Mouse (Mus musculus): ENCODE results near the gene Gm5580. TPM values are rescaled to one million over a fixed set of nuclear protein-coding genes. Genes with fewer than 3 reads are reported as not detected.
"Not testable (repeated sequence)": the region's sequence is repeated elsewhere in the genome, so short reads cannot be mapped to it uniquely, and the experiment has no call there.

The Gm5580 gene
- 1 to 10 TPM; 3.1 to 3.2 TPM for total RNA-seq (2021)

GRCm38 (mm10) chr6:116550841-116551240 lies at the start of gene Gm5580:
Gene Gm5580 (plus strand): TSS chr6:116551141.
- intact Hi-C loops (cut with DNase I); DNase-seq: not testable (repeated sequence)

- DNase-seq; intact Hi-C loops (cut with DNase I): not testable (repeated sequence)
These were observed 44.5 kb upstream of the Gm5580 start, which contains the start of gene Olfr212 for GRCm38 (mm10) chr6:116506302-116507003. Gene Olfr212 (plus strand): TSS chr6:116506516.

- no peak for DNase-seq
- intact Hi-C loops (cut with DNase I) = no loop called here
These were observed 36.1 kb upstream of the Gm5580 start for GRCm38 (mm10) chr6:116514832-116515231.

- intact Hi-C loops (cut with DNase I) = no loop called here
- no peak for DNase-seq
These were observed 12.8 kb upstream of the Gm5580 start, which contains the start of gene Olfr213 for GRCm38 (mm10) chr6:116538156-116538555. Gene Olfr213 (plus strand): TSS chr6:116538456.

- intact Hi-C loops (cut with DNase I) = no loop called here
- DNase-seq = no peak
These were observed 8.4 kb upstream of the Gm5580 start for GRCm38 (mm10) chr6:116542500-116542899.

- intact Hi-C loops (cut with DNase I) = no loop called here
- no peak for DNase-seq
These were observed 3.0 kb downstream of the Gm5580 start, which contains the start of gene Olfr214 for GRCm38 (mm10) chr6:116553935-116554334. Gene Olfr214 (plus strand): TSS chr6:116554235.

GRCm38 (mm10) chr6:116554952-116555351 lies 4.0 kb downstream of the Gm5580 start:
- intact Hi-C loops (cut with DNase I) = no loop called here
- no peak for DNase-seq

GRCm38 (mm10) chr6:116569834-116570233 lies 18.9 kb downstream of the Gm5580 start:
- intact Hi-C loops (cut with DNase I) = loop anchor here (5.0 kb wide), 2 partner anchors 143 to 153 kb away; no protein-coding TSS in a partner anchor
- peak; percentile 52 to 70 for DNase-seq

GRCm38 (mm10) chr6:116584095-116584494 lies 33.2 kb downstream of the Gm5580 start, which contains the start of gene Olfr215:
Gene Olfr215 (minus strand): TSS chr6:116584195.
- intact Hi-C loops (cut with DNase I) = no loop called here
- no peak for DNase-seq

GRCm38 (mm10) chr6:116600969-116601368 lies 50.0 kb downstream of the Gm5580 start:
- DNase-seq; intact Hi-C loops (cut with DNase I): not testable (repeated sequence)

Other genes starting within 250 kb of the Gm5580 start
- 10 to 100 TPM; 39.1 to 45.4 TPM for gene March8, start 213.1 kb upstream of the Gm5580 start, total RNA-seq (2021)
- gene Alox5, start 90.0 kb upstream of the Gm5580 start, total RNA-seq (2021) = 1 to 10 TPM; 4.3 to 4.6 TPM
- gene Olfr211, start 62.0 kb upstream of the Gm5580 start, total RNA-seq (2021) = not detected
- not detected for gene Olfr212, start 44.6 kb upstream of the Gm5580 start, total RNA-seq (2021)
- gene Olfr213, start 12.7 kb upstream of the Gm5580 start, total RNA-seq (2021) = not detected
- gene Olfr214, start 3.1 kb downstream of the Gm5580 start, total RNA-seq (2021) = not detected
- gene Olfr215, start 33.1 kb downstream of the Gm5580 start, total RNA-seq (2021) = not detected
- 10 to 100 TPM; 33.9 to 38.5 TPM for gene Zfp422, start 77.9 kb downstream of the Gm5580 start, total RNA-seq (2021)
- 10 to 100 TPM; 41.6 to 75.0 TPM for gene Depp1, start 99.5 kb downstream of the Gm5580 start, total RNA-seq (2021)
- 1 to 10 TPM; 5.0 to 6.5 TPM for gene Rassf4, start 122.8 kb downstream of the Gm5580 start, total RNA-seq (2021)
- under 1 TPM; 0.02 TPM for gene Tmem72, start 165.8 kb downstream of the Gm5580 start, total RNA-seq (2021)